Mouse (Mus musculus): ENCODE results near the gene Vpreb3. TPM values are rescaled to one million over a fixed set of nuclear protein-coding genes. Genes with fewer than 3 reads are reported as not detected.

Vpreb3 gene
- total RNA-seq (2021) = not detected

GRCm38 (mm10) chr10:75942736-75943477, at the start of gene Vpreb3:
Gene Vpreb3, plus strand, starts transcription at chr10:75943057.
- no peak for DNase-seq (ENCODE audit: extremely low spot score in 1 of 2, low spot score in 1 of 2)

- peak; percentile 80 to 87 for DNase-seq (ENCODE audit: extremely low spot score in 1 of 2, low spot score in 1 of 2)
These were observed 49.6 kb upstream of the Vpreb3 start, which contains the start of gene Derl3 for GRCm38 (mm10) chr10:75893089-75893750. Gene Derl3, plus strand, starts transcription at chr10:75893413.

GRCm38 (mm10) chr10:75894601-75895000, 48.3 kb upstream of the Vpreb3 start:
- DNase-seq (ENCODE audit: extremely low spot score in 1 of 2, low spot score in 1 of 2) = no peak

- DNase-seq (ENCODE audit: extremely low spot score in 1 of 2, low spot score in 1 of 2) = no peak
These were observed 47.1 kb upstream of the Vpreb3 start for GRCm38 (mm10) chr10:75895730-75896129.

- DNase-seq (ENCODE audit: extremely low spot score in 1 of 2, low spot score in 1 of 2) = no peak
These were observed 46.6 kb upstream of the Vpreb3 start for GRCm38 (mm10) chr10:75896208-75896607.

GRCm38 (mm10) chr10:75897373-75897772, 45.5 kb upstream of the Vpreb3 start:
- peak; percentile 52 to 89 for DNase-seq (ENCODE audit: extremely low spot score in 1 of 2, low spot score in 1 of 2)

GRCm38 (mm10) chr10:75898039-75898564, 44.8 kb upstream of the Vpreb3 start:
- no peak for DNase-seq (ENCODE audit: extremely low spot score in 1 of 2, low spot score in 1 of 2)

GRCm38 (mm10) chr10:75898846-75899245, 44.0 kb upstream of the Vpreb3 start:
- DNase-seq (ENCODE audit: extremely low spot score in 1 of 2, low spot score in 1 of 2) = no peak

GRCm38 (mm10) chr10:75904391-75904790, 38.5 kb upstream of the Vpreb3 start:
- DNase-seq (ENCODE audit: extremely low spot score in 1 of 2, low spot score in 1 of 2) = no peak

GRCm38 (mm10) chr10:75906882-75907281, 36.0 kb upstream of the Vpreb3 start:
- no peak for DNase-seq (ENCODE audit: extremely low spot score in 1 of 2, low spot score in 1 of 2)

- no peak for DNase-seq (ENCODE audit: extremely low spot score in 1 of 2, low spot score in 1 of 2)
These were observed 32.2 kb upstream of the Vpreb3 start for GRCm38 (mm10) chr10:75910698-75911097.

GRCm38 (mm10) chr10:75913013-75913589, 29.8 kb upstream of the Vpreb3 start:
- DNase-seq (ENCODE audit: extremely low spot score in 1 of 2, low spot score in 1 of 2) = no peak

- DNase-seq (ENCODE audit: extremely low spot score in 1 of 2, low spot score in 1 of 2) = no peak
These were observed 27.3 kb upstream of the Vpreb3 start for GRCm38 (mm10) chr10:75915557-75915956.

GRCm38 (mm10) chr10:75916840-75917239, 26.0 kb upstream of the Vpreb3 start:
- DNase-seq (ENCODE audit: extremely low spot score in 1 of 2, low spot score in 1 of 2) = no peak

- no peak for DNase-seq (ENCODE audit: extremely low spot score in 1 of 2, low spot score in 1 of 2)
These were observed 23.8 kb upstream of the Vpreb3 start for GRCm38 (mm10) chr10:75919026-75919425.

- DNase-seq (ENCODE audit: extremely low spot score in 1 of 2, low spot score in 1 of 2) = peak; percentile 91
These were observed 21.7 kb upstream of the Vpreb3 start, which contains the start of gene Smarcb1 for GRCm38 (mm10) chr10:75921026-75921725. Gene Smarcb1, minus strand, starts transcription at chr10:75921617.

GRCm38 (mm10) chr10:75921726-75922560, 20.9 kb upstream of the Vpreb3 start:
- no peak for DNase-seq (ENCODE audit: extremely low spot score in 1 of 2, low spot score in 1 of 2)

GRCm38 (mm10) chr10:75924324-75924723, 18.5 kb upstream of the Vpreb3 start:
- no peak for DNase-seq (ENCODE audit: extremely low spot score in 1 of 2, low spot score in 1 of 2)

- DNase-seq (ENCODE audit: extremely low spot score in 1 of 2, low spot score in 1 of 2) = no peak
These were observed 16.5 kb upstream of the Vpreb3 start for GRCm38 (mm10) chr10:75926396-75926795.

GRCm38 (mm10) chr10:75930304-75930703, 12.6 kb upstream of the Vpreb3 start:
- DNase-seq (ENCODE audit: extremely low spot score in 1 of 2, low spot score in 1 of 2) = no peak

Data from layer of hippocampus, postnatal 25 days (tissue).